Mouse (Mus musculus): Measurements from ENCODE around the gene Npl.
"Not testable (repeated sequence)": the region's sequence is repeated elsewhere in the genome, so short reads cannot be mapped to it uniquely, and the experiment has no call there.

Npl gene

GRCm38 (mm10) chr1:153542726-153543320 is 7.0 kb downstream of the Npl start:
- DNase-seq (ENCODE audit: low read depth): no peak

GRCm38 (mm10) chr1:153540753-153541152 is 9.1 kb downstream of the Npl start:
- DNase-seq (ENCODE audit: low read depth): no peak

GRCm38 (mm10) chr1:153539739-153540333 is 10.0 kb downstream of the Npl start:
- DNase-seq (ENCODE audit: low read depth): no peak

GRCm38 (mm10) chr1:153535611-153536010 is 14.2 kb downstream of the Npl start:
- no peak for DNase-seq (ENCODE audit: low read depth)

- not testable (repeated sequence) for DNase-seq (ENCODE audit: low read depth)
Measured at GRCm38 (mm10) chr1:153532896-153533295, 16.9 kb downstream of the Npl start.

GRCm38 (mm10) chr1:153532234-153532841 is 17.5 kb downstream of the Npl start:
- peak; percentile 28 for DNase-seq (ENCODE audit: low read depth)

GRCm38 (mm10) chr1:153531677-153532233 is 18.1 kb downstream of the Npl start:
- DNase-seq (ENCODE audit: low read depth): peak; percentile 11

GRCm38 (mm10) chr1:153522116-153522515 is 27.7 kb downstream of the Npl start:
- no peak for DNase-seq (ENCODE audit: low read depth)

GRCm38 (mm10) chr1:153515368-153515767 is 34.5 kb downstream of the Npl start:
- DNase-seq (ENCODE audit: low read depth): no peak

- peak; percentile 29 for DNase-seq (ENCODE audit: low read depth)
Measured at GRCm38 (mm10) chr1:153510330-153511009, 39.4 kb downstream of the Npl start.

- DNase-seq (ENCODE audit: low read depth): not testable (repeated sequence)
Measured at GRCm38 (mm10) chr1:153509569-153509968, 40.3 kb downstream of the Npl start.

GRCm38 (mm10) chr1:153509012-153509411 is 40.8 kb downstream of the Npl start:
- DNase-seq (ENCODE audit: low read depth): no peak

- DNase-seq (ENCODE audit: low read depth): no peak
Measured at GRCm38 (mm10) chr1:153506266-153506665, 43.6 kb downstream of the Npl start.

- no peak for DNase-seq (ENCODE audit: low read depth)
Measured at GRCm38 (mm10) chr1:153501644-153502321, 48.1 kb downstream of the Npl start.

GRCm38 (mm10) chr1:153500030-153500429 is 49.8 kb downstream of the Npl start:
- no peak for DNase-seq (ENCODE audit: low read depth)

GRCm38 (mm10) chr1:153496030-153496429 is 53.8 kb downstream of the Npl start:
- no peak for DNase-seq (ENCODE audit: low read depth)

GRCm38 (mm10) chr1:153493931-153494330 is 55.9 kb downstream of the Npl start:
- DNase-seq (ENCODE audit: low read depth): no peak

GRCm38 (mm10) chr1:153493338-153493737 is 56.5 kb downstream of the Npl start:
- DNase-seq (ENCODE audit: low read depth): no peak

- no peak for DNase-seq (ENCODE audit: low read depth)
Measured at GRCm38 (mm10) chr1:153491822-153492221, 58.0 kb downstream of the Npl start.

- no peak for DNase-seq (ENCODE audit: low read depth)
Measured at GRCm38 (mm10) chr1:153491345-153491744, 58.5 kb downstream of the Npl start.

- no peak for DNase-seq (ENCODE audit: low read depth)
Measured at GRCm38 (mm10) chr1:153489963-153490362, 59.9 kb downstream of the Npl start.

GRCm38 (mm10) chr1:153489540-153489939 is 60.3 kb downstream of the Npl start:
- DNase-seq (ENCODE audit: low read depth): no peak
